Mouse (Mus musculus): ENCODE measurements around the gene Kcnrg. TPM values are rescaled to one million over a fixed set of nuclear protein-coding genes. Genes with fewer than 3 reads are reported as not detected.

Kcnrg gene
- polyA plus RNA-seq, 2 experiments: 0.29 to 1.5 TPM

- H3K9ac ChIP-seq (ENCODE audit: low read depth, low read length, severe bottlenecking): no peak overlapping the region
- no peak overlapping the region for H3K27ac ChIP-seq (replicated peaks; ENCODE audit: low read depth, low read length)
- H3K4me1 ChIP-seq (ENCODE audit: control insufficient read depth, insufficient read depth, low read length): no peaks in the 10 kb centered on the region
- DNase-seq (ENCODE audit: low spot score) (no peak), ATAC-seq (ENCODE audit: low FRiP score, low read depth) (no peak)
- H3K9me3 ChIP-seq (ENCODE audit: control insufficient read depth, low read length): no peaks in the 10 kb centered on the region
- WGBS: 97% methylated on average over 5 of the region's 5 CpGs
- TF ChIP-seq POLR2A (IDR thresholded peaks at IDR 0.05; ENCODE audit: borderline replicate concordance, extremely low read depth, insufficient read depth, insufficient read length): no peak
- peaks cover 7% of the 10 kb centered on the region for H3K36me3 ChIP-seq (ENCODE audit: control insufficient read depth, insufficient read depth, low read length)
- no peak overlapping the region for H3K4me2 ChIP-seq (replicated peaks; ENCODE audit: low read depth, low read length, severe bottlenecking)
- H3K27me3 ChIP-seq (ENCODE audit: control insufficient read depth, insufficient read depth, low read length): no peaks in the 10 kb centered on the region
- H3K4me3 ChIP-seq (replicated peaks; ENCODE audit: low read length): no peak overlapping the region
Measured at GRCm38 (mm10) chr14:61611766-61612165, 4.5 kb downstream of the Kcnrg start.

GRCm38 (mm10) chr14:61613319-61613718, 6.1 kb downstream of the Kcnrg start:
- Histone ChIP-seq H3K27me3 (ENCODE audit: control insufficient read depth, insufficient read depth, low read length) (no peaks in the 10 kb centered on the region), H3K4me1 (ENCODE audit: control insufficient read depth, insufficient read depth, low read length) (no peaks in the 10 kb centered on the region), H3K4me2 (replicated peaks; ENCODE audit: low read depth, low read length, severe bottlenecking) (no peak overlapping the region), H3K9ac (ENCODE audit: low read depth, low read length, severe bottlenecking) (no peak overlapping the region), H3K9me3 (ENCODE audit: control insufficient read depth, low read length) (no peaks in the 10 kb centered on the region), H3K27ac (replicated peaks; ENCODE audit: low read depth, low read length) (no peak overlapping the region), H3K36me3 (ENCODE audit: control insufficient read depth, insufficient read depth, low read length) (no peaks in the 10 kb centered on the region; the same call in 1 of the 2 replicates), H3K4me3 (replicated peaks; ENCODE audit: low read length) (no peak overlapping the region)
- no peak for DNase-seq (ENCODE audit: low spot score)
- 91% methylated on average over 2 of the region's 2 CpGs for WGBS
- no peak for TF ChIP-seq POLR2A (IDR thresholded peaks at IDR 0.05; ENCODE audit: borderline replicate concordance, extremely low read depth, insufficient read depth, insufficient read length)
- no peak for ATAC-seq (ENCODE audit: low FRiP score, low read depth)

- no peak for TF ChIP-seq POLR2A (IDR thresholded peaks at IDR 0.05; ENCODE audit: borderline replicate concordance, extremely low read depth, insufficient read depth, insufficient read length)
- Histone ChIP-seq H3K4me3 (replicated peaks; ENCODE audit: low read length) (no peak overlapping the region), H3K4me2 (replicated peaks; ENCODE audit: low read depth, low read length, severe bottlenecking) (no peak overlapping the region), H3K27ac (replicated peaks; ENCODE audit: low read depth, low read length) (no peak overlapping the region), H3K27me3 (ENCODE audit: control insufficient read depth, insufficient read depth, low read length) (no peaks in the 10 kb centered on the region), H3K36me3 (ENCODE audit: control insufficient read depth, insufficient read depth, low read length) (peaks cover 4% of the 10 kb centered on the region; the same call in 1 of the 2 replicates), H3K9me3 (ENCODE audit: control insufficient read depth, low read length) (no peaks in the 10 kb centered on the region), H3K9ac (ENCODE audit: low read depth, low read length, severe bottlenecking) (no peak overlapping the region), H3K4me1 (ENCODE audit: control insufficient read depth, insufficient read depth, low read length) (no peaks in the 10 kb centered on the region)
- DNase-seq (ENCODE audit: low spot score) (no peak), ATAC-seq (ENCODE audit: low FRiP score, low read depth) (no peak)
- WGBS: 95% methylated on average over 2 of the region's 2 CpGs
Measured at GRCm38 (mm10) chr14:61620371-61620770, 13.1 kb downstream of the Kcnrg start.

GRCm38 (mm10) chr14:61635969-61636368, 28.7 kb downstream of the Kcnrg start:
- H3K4me2 ChIP-seq (replicated peaks; ENCODE audit: low read depth, low read length, severe bottlenecking): no peak overlapping the region
- no peak for TF ChIP-seq POLR2A (IDR thresholded peaks at IDR 0.05; ENCODE audit: borderline replicate concordance, extremely low read depth, insufficient read depth, insufficient read length)
- no peak overlapping the region for H3K27ac ChIP-seq (replicated peaks; ENCODE audit: low read depth, low read length)
- ATAC-seq (ENCODE audit: low FRiP score, low read depth) (no peak), DNase-seq (ENCODE audit: low spot score) (no peak)
- no peak overlapping the region for H3K4me3 ChIP-seq (replicated peaks; ENCODE audit: low read length)
- H3K9ac ChIP-seq (ENCODE audit: low read depth, low read length, severe bottlenecking): no peak overlapping the region
- no peaks in the 10 kb centered on the region for H3K9me3 ChIP-seq (ENCODE audit: control insufficient read depth, low read length)
- H3K36me3 ChIP-seq (ENCODE audit: control insufficient read depth, insufficient read depth, low read length): peaks cover 23% of the 10 kb centered on the region
- H3K27me3 ChIP-seq (ENCODE audit: control insufficient read depth, insufficient read depth, low read length): no peaks in the 10 kb centered on the region
- H3K4me1 ChIP-seq (ENCODE audit: control insufficient read depth, insufficient read depth, low read length): no peaks in the 10 kb centered on the region

DNA sequence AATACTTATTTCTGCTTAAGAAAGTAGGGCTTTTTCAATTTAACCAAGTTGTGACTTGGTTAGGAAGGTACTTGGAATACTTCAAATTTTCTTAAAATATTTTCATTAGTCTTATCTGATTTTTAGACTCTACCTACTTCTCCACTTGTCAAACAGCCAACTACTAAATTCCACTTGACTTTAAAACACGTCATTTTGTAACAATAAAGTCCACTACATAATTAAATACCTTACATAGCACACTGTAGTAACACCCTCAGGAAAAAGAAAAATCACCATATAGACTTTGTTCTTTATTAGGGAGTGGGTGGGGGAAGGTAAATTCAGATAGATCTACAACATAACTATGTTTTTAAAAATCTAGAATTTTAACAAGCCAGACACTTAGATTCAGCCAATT, 35.4 kb downstream of the Kcnrg start:
- H3K4me3 ChIP-seq (replicated peaks; ENCODE audit: low read length): no peak overlapping the region
- H3K36me3 ChIP-seq (ENCODE audit: control insufficient read depth, insufficient read depth, low read length): no peaks in the 10 kb centered on the region; the same call in none of the 2 replicates
- H3K9me3 ChIP-seq (ENCODE audit: control insufficient read depth, low read length): no peaks in the 10 kb centered on the region
- no peak overlapping the region for H3K4me2 ChIP-seq (replicated peaks; ENCODE audit: low read depth, low read length, severe bottlenecking)
- no peak overlapping the region for H3K27ac ChIP-seq (replicated peaks; ENCODE audit: low read depth, low read length)
- no peak for TF ChIP-seq POLR2A (IDR thresholded peaks at IDR 0.05; ENCODE audit: borderline replicate concordance, extremely low read depth, insufficient read depth, insufficient read length)
- DNase-seq (ENCODE audit: low spot score) (no peak), ATAC-seq (ENCODE audit: low FRiP score, low read depth) (no peak)
- H3K9ac ChIP-seq (ENCODE audit: low read depth, low read length, severe bottlenecking): no peak overlapping the region
- H3K4me1 ChIP-seq (ENCODE audit: control insufficient read depth, insufficient read depth, low read length): no peaks in the 10 kb centered on the region
- 23% methylated on average over 1 of the region's 1 CpGs for WGBS
- H3K27me3 ChIP-seq (ENCODE audit: control insufficient read depth, insufficient read depth, low read length): no peaks in the 10 kb centered on the region

GRCm38 (mm10) chr14:61645547-61645946, 38.3 kb downstream of the Kcnrg start:
- WGBS: 26% methylated on average over 1 of the region's 1 CpGs
- TF ChIP-seq POLR2A (IDR thresholded peaks at IDR 0.05; ENCODE audit: borderline replicate concordance, extremely low read depth, insufficient read depth, insufficient read length): no peak
- Histone ChIP-seq H3K4me1 (ENCODE audit: control insufficient read depth, insufficient read depth, low read length) (no peaks in the 10 kb centered on the region), H3K27ac (replicated peaks; ENCODE audit: low read depth, low read length) (no peak overlapping the region), H3K9ac (ENCODE audit: low read depth, low read length, severe bottlenecking) (no peak overlapping the region), H3K27me3 (ENCODE audit: control insufficient read depth, insufficient read depth, low read length) (no peaks in the 10 kb centered on the region), H3K4me2 (replicated peaks; ENCODE audit: low read depth, low read length, severe bottlenecking) (no peak overlapping the region), H3K36me3 (ENCODE audit: control insufficient read depth, insufficient read depth, low read length) (no peaks in the 10 kb centered on the region), H3K4me3 (replicated peaks; ENCODE audit: low read length) (no peak overlapping the region), H3K9me3 (ENCODE audit: control insufficient read depth, low read length) (no peaks in the 10 kb centered on the region)
- ATAC-seq (ENCODE audit: low FRiP score, low read depth) (no peak), DNase-seq (ENCODE audit: low spot score) (no peak)

Measured in limb, embryonic 14.5 days (tissue).